Comparison of ENCODE assay signal across 23 mouse cellular contexts in genomic region chr19:45916461-45916860, GRCm38 (mm10).
DNase-seq lines count a peak whose midpoint lies in the region; ATAC-seq and TF ChIP-seq lines count a peak whose summit lies in the region.
"Had no signal": no experiment of that assay in that cellular context is flagged by ENCODE, and none has a peak within 500 bp of the region (broad histone marks: within the 10 kb centered on the region; RNA-seq: fewer than 3 reads in every experiment).

No protein-coding gene starts in this region.

- H3K9ac ChIP-seq in forebrain, postnatal 0 days: no peak overlapping the region
- no peak overlapping the region for H3K9ac ChIP-seq in midbrain, embryonic 14.5 days (replicated peaks; ENCODE audit: low read length)
- H3K9ac ChIP-seq in midbrain, embryonic 16.5 days (ENCODE audit: low read depth, low read length): no peak overlapping the region
- H3K9ac ChIP-seq in hindbrain, embryonic 16.5 days (ENCODE audit: low read depth, low read length): no peak overlapping the region
- H3K9ac ChIP-seq: hindbrain, embryonic 12.5 days; hindbrain, embryonic 15.5 days had no signal

- WGBS in forebrain, postnatal 0 days: 39% methylated on average over 4 of the region's 4 CpGs
- WGBS in forebrain, embryonic 10.5 days: 69% methylated on average over 4 of the region's 4 CpGs
- WGBS in midbrain, embryonic 14.5 days: 43% methylated on average over 4 of the region's 4 CpGs
- WGBS in midbrain, embryonic 16.5 days: 38% methylated on average over 4 of the region's 4 CpGs
- 58% methylated on average over 4 of the region's 4 CpGs for WGBS in hindbrain, embryonic 16.5 days

- TF ChIP-seq CTCF in forebrain, postnatal 0 days (IDR thresholded peaks at IDR 0.05; ENCODE audit: low read depth): no peak
- TF ChIP-seq CTCF in cortical plate, adult 2 months (IDR thresholded peaks at IDR 0.05; ENCODE audit: extremely low read depth, insufficient read depth, low read length): no peak

- H3K4me2 ChIP-seq in forebrain, postnatal 0 days (ENCODE audit: low read depth): no peak overlapping the region
- H3K4me2 ChIP-seq in midbrain, embryonic 14.5 days (ENCODE audit: low read length): no peak overlapping the region
- H3K4me2 ChIP-seq in midbrain, embryonic 16.5 days (ENCODE audit: low read length): no peak overlapping the region
- no peak overlapping the region for H3K4me2 ChIP-seq in hindbrain, embryonic 16.5 days (ENCODE audit: low read length)
- H3K4me2 ChIP-seq: heart, embryonic 11.5 days; hindbrain, embryonic 12.5 days; hindbrain, embryonic 15.5 days had no signal

- H3K27ac ChIP-seq in forebrain, postnatal 0 days (ENCODE audit: low read depth, low read length): peak overlapping the region; percentile 81
- no peak overlapping the region for H3K27ac ChIP-seq in forebrain, embryonic 10.5 days
- no peak overlapping the region for H3K27ac ChIP-seq in midbrain, embryonic 14.5 days (replicated peaks; ENCODE audit: low read depth, low read length)
- no peak overlapping the region for H3K27ac ChIP-seq in midbrain, embryonic 16.5 days (ENCODE audit: low read length)
- H3K27ac ChIP-seq in cortical plate, adult 2 months (ENCODE audit: insufficient read depth, low read length): peak overlapping the region; percentile 60
- no peak overlapping the region for H3K27ac ChIP-seq in hindbrain, embryonic 16.5 days (ENCODE audit: low read depth, low read length)
- H3K27ac ChIP-seq: gastrocnemius, adult 2 months; hindbrain, embryonic 12.5 days; hindbrain, embryonic 15.5 days had no signal

- no peaks in the 10 kb centered on the region for H3K9me3 ChIP-seq in forebrain, postnatal 0 days (ENCODE audit: low read length)
- H3K9me3 ChIP-seq in forebrain, embryonic 10.5 days: no peaks in the 10 kb centered on the region
- H3K9me3 ChIP-seq in midbrain, embryonic 14.5 days (ENCODE audit: control insufficient read depth, low read length): no peaks in the 10 kb centered on the region
- no peaks in the 10 kb centered on the region for H3K9me3 ChIP-seq in midbrain, embryonic 16.5 days (replicated peaks; ENCODE audit: control insufficient read depth, low read length, poor library complexity, severe bottlenecking)
- H3K9me3 ChIP-seq in hindbrain, embryonic 16.5 days (ENCODE audit: control insufficient read depth, low read length): no peaks in the 10 kb centered on the region
- H3K9me3 ChIP-seq: G1E; hindbrain, embryonic 12.5 days; hindbrain, embryonic 15.5 days had no signal

- peak; percentile 32 for ATAC-seq in forebrain, postnatal 0 days
- no peak for ATAC-seq in midbrain, embryonic 14.5 days (ENCODE audit: low FRiP score, low TSS enrichment)
- no peak for ATAC-seq in midbrain, embryonic 16.5 days
- ATAC-seq in hindbrain, embryonic 16.5 days: no peak
- ATAC-seq: forebrain, embryonic 14.5 days; Patski had no signal

- no peak for TF ChIP-seq POLR2A in cortical plate, adult 2 months (IDR thresholded peaks at IDR 0.05; ENCODE audit: extremely low read depth, insufficient read depth, low read length)

- H3K4me1 ChIP-seq in forebrain, postnatal 0 days (ENCODE audit: insufficient read depth): peaks cover 12% of the 10 kb centered on the region
- peaks cover 10% of the 10 kb centered on the region for H3K4me1 ChIP-seq in forebrain, embryonic 10.5 days
- no peaks in the 10 kb centered on the region for H3K4me1 ChIP-seq in midbrain, embryonic 14.5 days (ENCODE audit: control insufficient read depth, insufficient read depth, low read length)
- H3K4me1 ChIP-seq in midbrain, embryonic 16.5 days (ENCODE audit: control insufficient read depth, insufficient read depth, low read length): 0 out of 2 replicates have a peak, but pooled peaks cover 2% of the 10 kb centered on the region
- H3K4me1 ChIP-seq in cortical plate, adult 2 months (ENCODE audit: control insufficient read depth, insufficient read depth, low read length): peaks cover 11% of the 10 kb centered on the region
- H3K4me1 ChIP-seq in hindbrain, embryonic 16.5 days (ENCODE audit: control insufficient read depth, insufficient read depth, low read depth, low read length): no peaks in the 10 kb centered on the region; the same call in 1 of the 2 replicates
- H3K4me1 ChIP-seq: hindbrain, embryonic 12.5 days; hindbrain, embryonic 15.5 days had no signal

- no peaks in the 10 kb centered on the region for H3K27me3 ChIP-seq in forebrain, postnatal 0 days (ENCODE audit: insufficient read depth, low read length)
- H3K27me3 ChIP-seq in forebrain, embryonic 10.5 days (ENCODE audit: poor library complexity, severe bottlenecking): no peaks in the 10 kb centered on the region
- no peaks in the 10 kb centered on the region for H3K27me3 ChIP-seq in midbrain, embryonic 14.5 days (ENCODE audit: control insufficient read depth, insufficient read depth, low read length)
- H3K27me3 ChIP-seq in midbrain, embryonic 16.5 days (ENCODE audit: control insufficient read depth, insufficient read depth, low read depth, low read length): no peaks in the 10 kb centered on the region
- H3K27me3 ChIP-seq in hindbrain, embryonic 16.5 days (replicated peaks; ENCODE audit: control insufficient read depth, insufficient read depth, low read length): no peaks in the 10 kb centered on the region
- H3K27me3 ChIP-seq: CH12.LX; hindbrain, embryonic 12.5 days; hindbrain, embryonic 15.5 days; Patski had no signal

- DNase-seq in forebrain, postnatal 0 days: no peak
- DNase-seq in forebrain, embryonic 10.5 days (ENCODE audit: extremely low spot score, low spot score): no peak
- peak; percentile 52 for DNase-seq in layer of hippocampus, adult 9-11 months
- DNase-seq in layer of hippocampus, adult 11-12 months (ENCODE audit: low spot score): no peak
- DNase-seq in midbrain, embryonic 14.5 days: peak; percentile 8
- DNase-seq: adrenal gland, postnatal 10 days; adrenal gland, postnatal 36 days; cerebellum, adult 11-12 months; cerebellum, adult 8-10 months; cerebellum, postnatal 10 days; cerebellum, postnatal 36 days; gastrocnemius, adult 2 months; gastrocnemius, postnatal 14 days had no signal

- H3K4me3 ChIP-seq in forebrain, postnatal 0 days (ENCODE audit: low read depth, low read length): no peak overlapping the region
- H3K4me3 ChIP-seq in forebrain, embryonic 10.5 days: no peak overlapping the region
- H3K4me3 ChIP-seq in midbrain, embryonic 14.5 days (replicated peaks; ENCODE audit: low read depth, low read length): no peak overlapping the region
- H3K4me3 ChIP-seq in midbrain, embryonic 16.5 days (ENCODE audit: low read depth, low read length): no peak overlapping the region
- no peak overlapping the region for H3K4me3 ChIP-seq in cortical plate, adult 2 months (ENCODE audit: insufficient read depth, low read length)
- H3K4me3 ChIP-seq in hindbrain, embryonic 16.5 days (ENCODE audit: low read length): no peak overlapping the region
- H3K4me3 ChIP-seq: gastrocnemius, adult 2 months; hindbrain, embryonic 12.5 days; hindbrain, embryonic 15.5 days had no signal

- no peaks in the 10 kb centered on the region; the same call in 1 of the 2 replicates for H3K36me3 ChIP-seq in forebrain, postnatal 0 days (ENCODE audit: insufficient read depth)
- H3K36me3 ChIP-seq in forebrain, embryonic 10.5 days (replicated peaks): peaks cover 3% of the 10 kb centered on the region; the same call in 1 of the 2 replicates
- H3K36me3 ChIP-seq in midbrain, embryonic 14.5 days (ENCODE audit: control insufficient read depth, insufficient read depth, low read length): 0 out of 2 replicates have a peak, but pooled peaks cover 8% of the 10 kb centered on the region
- peaks cover 2% of the 10 kb centered on the region; the same call in 1 of the 2 replicates for H3K36me3 ChIP-seq in midbrain, embryonic 16.5 days (ENCODE audit: control insufficient read depth, insufficient read depth, low read length)
- no peaks in the 10 kb centered on the region for H3K36me3 ChIP-seq in hindbrain, embryonic 16.5 days (ENCODE audit: control insufficient read depth, insufficient read depth, low read length)

Comparison
In these comparisons a context has a peak if more than half of its experiments do, and no peak if none do; other contexts are left out.
1. DNase-seq: peak in layer of hippocampus, adult 9-11 months (single experiment) and midbrain, embryonic 14.5 days (single experiment); none in forebrain, postnatal 0 days (single experiment), forebrain, embryonic 10.5 days (single experiment) and layer of hippocampus, adult 11-12 months (single experiment).
2. H3K27ac ChIP-seq: peak in forebrain, postnatal 0 days (single experiment) and cortical plate, adult 2 months (single experiment); none in forebrain, embryonic 10.5 days (single experiment), midbrain, embryonic 14.5 days (single experiment), midbrain, embryonic 16.5 days (single experiment) and hindbrain, embryonic 16.5 days (single experiment).